Mouse (Mus musculus) gastrocnemius, adult 8-10 months (tissue): Measurements from ENCODE around the gene Ust. TPM values are rescaled to one million over a fixed set of nuclear protein-coding genes. Genes with fewer than 3 reads are reported as not detected.

ENCODE experiments used
- DNase-seq, 2 experiments: peaks; one replicate each; pipeline ENCODE4 v3.0.0; 2022; ENCODE audit warnings: low spot score in 2 of 2
- total RNA-seq, 4 experiments: library from RNA; stranded (reverse); gene quantifications; 2 replicates each; pipeline ENCODE4 v1.2.4; 2022

Ust gene
- total RNA-seq, 4 experiments from 2014 or later: 0.68 to 1.7 (median 1.2) TPM

DNA sequence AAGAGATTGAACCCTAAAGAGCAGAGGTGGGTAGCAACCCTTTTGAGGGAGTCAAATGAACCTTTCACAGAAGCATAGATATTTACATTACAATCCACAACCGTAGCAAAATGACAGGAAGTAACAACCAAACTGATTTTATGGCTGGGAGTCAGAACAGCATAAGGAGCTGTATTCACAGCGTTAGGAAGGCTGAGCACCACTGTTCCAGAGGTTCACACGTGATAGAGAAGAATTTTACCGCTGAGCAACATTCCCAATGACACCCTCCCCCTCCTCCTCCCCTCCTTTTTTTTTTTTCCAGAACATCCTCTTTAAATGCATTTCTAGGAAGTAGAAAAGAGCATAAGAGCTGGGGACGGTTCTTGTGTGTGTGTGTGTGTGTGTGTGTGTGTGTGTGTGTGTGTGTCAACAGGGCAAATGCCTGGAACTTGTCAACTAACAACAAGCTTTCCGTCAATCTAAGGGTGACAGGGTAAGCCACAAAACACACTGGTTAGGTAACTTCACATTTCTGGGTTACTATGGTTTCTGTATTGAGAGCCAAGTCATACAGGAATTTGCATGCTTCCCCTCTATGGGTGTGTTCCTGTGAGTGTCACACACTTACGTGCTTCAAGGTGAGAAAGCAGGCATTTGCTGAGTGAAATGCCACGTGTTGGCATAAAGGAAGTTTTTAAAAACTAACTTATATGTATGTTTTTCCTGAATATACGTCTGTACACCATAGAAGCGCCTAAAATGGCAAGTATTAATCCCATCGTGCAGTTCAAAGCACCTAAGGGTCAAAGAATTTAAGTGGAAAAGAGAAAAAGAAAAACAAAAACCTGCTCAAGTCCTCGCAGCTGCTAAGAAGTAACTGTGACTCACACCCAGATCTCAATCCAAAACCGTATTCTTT, 13.0 kb downstream of the Ust start:
- no peak for DNase-seq

DNA sequence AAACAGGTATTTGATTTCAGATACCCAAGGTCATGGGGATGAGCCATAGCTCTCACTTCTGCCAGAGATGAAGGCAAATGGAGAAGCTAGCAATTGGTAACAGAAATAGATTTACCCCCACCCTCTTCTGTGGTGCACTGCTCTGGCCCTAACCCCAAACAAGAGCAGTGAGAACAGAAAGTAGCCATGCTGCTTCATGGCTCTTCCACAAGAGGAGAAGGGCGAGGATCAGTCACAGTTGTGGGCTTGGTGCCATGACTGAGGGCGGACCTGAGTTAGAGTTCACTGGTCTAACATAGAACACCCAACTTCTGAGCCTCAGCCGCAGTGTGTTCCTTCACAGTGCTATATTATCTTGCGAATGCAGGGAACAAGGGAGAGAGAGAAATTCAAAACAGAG, 13.8 kb downstream of the Ust start:
- DNase-seq: peak; percentile 16 to 26

DNA sequence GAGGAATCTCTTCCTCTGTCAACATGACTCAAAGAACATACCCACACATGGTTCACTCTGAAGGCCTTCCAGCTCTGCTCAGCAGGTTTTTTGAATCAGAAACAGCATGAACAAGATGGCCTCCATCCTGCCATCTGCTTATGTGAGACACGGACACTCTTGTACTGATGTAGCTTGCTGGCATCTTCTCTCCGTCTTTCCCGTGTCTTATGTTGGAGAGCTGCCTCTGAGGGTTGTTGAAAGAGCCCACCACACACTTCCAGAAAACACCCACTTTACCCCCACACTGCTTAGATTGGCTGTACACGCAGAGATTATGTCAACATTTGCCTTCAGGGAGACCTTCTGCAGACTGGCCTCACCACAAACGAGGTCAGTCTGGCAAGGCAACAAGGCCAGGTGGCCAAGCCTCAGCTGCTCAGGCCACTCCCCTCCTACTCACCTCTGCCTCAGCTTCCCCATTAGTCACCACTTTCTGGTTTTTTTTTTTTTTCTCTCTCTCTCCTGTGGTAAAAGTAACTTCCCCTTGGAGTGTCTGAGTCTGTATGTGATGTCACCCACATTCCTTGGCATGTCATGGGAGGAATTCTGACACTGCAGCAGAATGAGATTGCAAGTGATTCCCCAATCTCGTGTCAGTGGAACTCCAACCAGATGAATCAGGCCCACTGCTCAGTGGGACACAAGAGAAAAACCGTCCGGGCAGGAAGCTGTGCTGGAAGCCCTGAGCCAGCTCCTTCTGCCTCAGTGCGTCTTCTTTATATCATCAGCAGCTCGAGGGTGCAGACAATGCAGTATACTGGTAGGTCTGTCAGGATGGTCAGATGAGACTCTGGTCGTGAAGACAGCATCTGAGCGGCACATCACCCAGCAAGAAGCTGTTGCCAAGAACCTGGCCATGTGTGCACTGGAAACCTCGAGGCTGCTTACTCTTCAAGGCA, 19.4 kb downstream of the Ust start:
- no peak for DNase-seq

DNA sequence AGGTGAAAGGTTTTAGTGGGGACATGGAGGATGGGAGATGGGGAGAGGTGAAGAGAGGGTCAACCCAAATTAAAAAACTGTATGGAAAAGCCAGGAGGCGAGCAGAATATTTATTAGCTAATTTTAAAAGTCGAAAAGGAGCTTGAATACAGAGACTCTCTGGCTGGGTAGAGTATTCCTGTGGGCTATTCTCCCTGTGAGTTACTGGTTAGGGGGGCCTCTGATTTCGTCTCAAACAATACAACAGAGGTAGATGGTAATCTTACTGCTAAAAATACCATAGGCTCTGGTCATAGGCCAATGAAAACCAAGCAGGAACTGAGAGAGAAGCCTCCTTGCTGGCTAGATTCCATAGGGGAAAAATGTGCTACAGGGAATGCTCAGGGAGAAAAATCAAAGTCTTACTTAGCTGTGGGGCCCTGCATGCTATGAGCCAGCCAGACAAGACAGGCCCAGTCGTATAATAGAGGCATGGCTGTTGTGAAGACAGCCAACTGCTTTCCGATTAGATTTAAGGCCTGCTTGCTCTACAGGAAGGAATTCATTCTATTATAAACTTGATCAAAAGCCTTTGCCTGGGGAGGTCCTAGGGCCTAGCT, 23.0 kb downstream of the Ust start:
- DNase-seq: no peak

DNA sequence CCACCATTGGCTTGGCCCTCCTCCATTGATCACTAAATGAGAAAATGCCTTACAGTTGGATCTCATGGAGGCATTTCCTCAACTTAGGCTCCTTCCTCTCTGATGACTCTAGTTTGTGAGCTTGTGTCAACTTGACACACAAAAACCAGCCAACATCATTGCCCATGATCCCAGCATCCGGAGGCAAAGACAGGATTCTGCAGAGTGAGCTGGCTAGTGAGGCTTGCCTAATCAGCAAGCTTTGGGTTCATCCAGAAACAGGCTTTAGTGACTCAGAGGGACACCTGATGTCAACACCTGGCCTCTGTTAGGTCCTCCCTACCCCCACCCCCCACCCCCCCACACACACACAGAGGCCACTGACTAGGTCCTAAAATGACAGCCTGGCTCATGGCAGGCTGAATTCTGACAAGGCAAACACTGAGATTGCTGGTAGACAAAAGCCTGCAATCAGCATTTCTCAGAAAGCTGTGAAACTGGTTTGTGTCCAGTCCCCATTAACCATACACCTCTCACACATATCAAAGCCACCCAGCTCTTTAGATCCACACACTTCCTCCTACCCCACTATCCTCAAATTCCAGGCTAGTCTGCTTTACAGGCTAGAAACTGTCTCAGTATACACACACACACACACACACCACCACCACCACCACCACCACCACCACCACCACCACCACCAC, 26.6 kb downstream of the Ust start:
- no peak for DNase-seq

DNA sequence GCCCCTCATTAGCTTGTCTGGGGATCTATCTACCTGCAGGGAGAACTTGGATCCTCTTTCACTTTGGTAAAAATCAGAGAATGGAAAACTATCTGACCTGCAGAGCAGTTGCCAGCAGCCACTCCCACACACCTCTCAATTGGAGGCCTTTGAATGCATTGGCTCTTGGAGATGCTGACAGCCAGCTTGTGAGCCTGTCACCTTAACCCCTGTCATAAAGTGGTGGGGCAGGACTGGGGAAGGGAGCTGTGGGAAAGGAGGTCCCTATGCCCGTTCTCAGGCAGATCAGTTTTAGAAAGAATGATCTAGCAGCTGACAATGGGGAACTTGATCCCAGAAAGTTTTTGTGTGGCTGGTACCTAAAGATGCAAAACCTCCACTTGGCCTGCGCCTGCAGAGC, 31.2 kb downstream of the Ust start:
- DNase-seq: no peak

DNA sequence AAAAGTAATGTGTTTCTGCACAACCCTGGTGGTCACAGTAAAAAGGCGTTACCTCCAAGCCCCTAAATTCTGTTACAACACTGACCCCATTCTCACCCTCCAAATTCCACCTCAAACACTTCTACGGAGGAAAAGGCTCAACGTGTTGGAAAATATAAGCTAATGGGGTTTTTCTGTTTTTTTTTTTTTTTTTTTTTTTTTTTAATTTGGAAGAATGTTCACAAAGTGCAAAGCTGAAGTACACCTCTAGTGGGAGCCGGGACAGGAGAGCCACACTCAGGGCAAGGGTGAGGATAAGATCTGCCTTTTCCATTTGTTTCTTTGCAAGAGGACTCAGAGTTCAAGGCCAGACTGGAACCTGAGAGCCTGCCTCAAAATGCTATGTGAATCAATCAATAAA, 34.1 kb downstream of the Ust start:
- DNase-seq: no peak

DNA sequence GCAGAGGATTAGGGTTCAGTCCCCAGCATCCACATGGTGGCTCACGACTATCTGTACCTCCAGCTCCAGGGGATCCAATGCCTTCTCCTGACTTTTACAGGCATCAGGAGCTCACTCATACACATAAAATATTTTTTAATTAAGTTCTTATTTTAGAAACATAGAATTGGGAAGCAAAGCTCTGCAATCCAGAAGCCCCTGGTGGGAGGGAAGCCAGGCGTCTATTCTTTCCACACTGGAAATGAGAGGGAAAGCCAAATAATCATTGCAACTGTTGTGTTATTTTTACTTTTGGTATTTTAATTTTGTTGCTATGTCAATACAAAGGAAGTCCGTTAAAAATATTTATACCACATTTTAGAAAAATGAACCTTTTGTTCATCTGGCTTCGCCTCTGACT, 35.8 kb downstream of the Ust start:
- DNase-seq: no peak

DNA sequence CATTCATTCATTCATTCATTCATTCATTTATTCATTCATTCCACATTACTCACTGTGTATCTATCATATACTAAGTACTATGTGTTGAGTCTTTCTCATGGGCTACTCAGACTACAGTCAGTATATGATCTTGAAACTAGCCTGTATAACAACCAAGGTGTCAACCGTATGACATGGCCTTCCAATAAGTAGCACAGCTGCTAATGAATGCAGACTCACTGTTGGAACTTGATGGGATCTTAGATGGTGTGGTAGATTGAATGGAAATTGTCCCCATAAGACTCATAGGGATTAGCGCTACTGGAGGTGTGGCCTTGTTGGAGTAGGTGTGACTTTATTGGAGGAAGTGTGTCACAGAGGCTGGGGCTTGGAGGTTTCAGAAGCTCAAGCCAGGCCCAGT, 38.8 kb downstream of the Ust start:
- DNase-seq: no peak

DNA sequence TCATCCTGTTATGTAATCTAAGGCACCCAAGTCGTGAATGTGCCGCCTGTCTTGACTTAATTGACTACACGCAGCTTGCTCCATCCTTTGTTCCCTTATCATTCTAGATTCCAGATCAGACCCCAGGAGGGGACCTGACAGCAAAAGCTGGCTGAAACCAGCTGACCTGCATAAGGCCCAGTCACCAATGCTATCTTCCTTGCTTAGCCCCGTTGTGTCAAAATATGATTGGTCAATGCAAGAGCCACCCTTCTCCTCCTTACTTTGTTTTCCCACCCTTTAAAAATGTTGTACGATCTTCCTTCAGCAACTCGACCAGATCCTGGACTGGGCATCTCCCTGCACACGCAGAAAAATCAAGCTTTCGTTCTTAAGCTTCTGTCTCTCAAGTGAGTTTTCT, 40.7 kb downstream of the Ust start:
- DNase-seq: no peak

DNA sequence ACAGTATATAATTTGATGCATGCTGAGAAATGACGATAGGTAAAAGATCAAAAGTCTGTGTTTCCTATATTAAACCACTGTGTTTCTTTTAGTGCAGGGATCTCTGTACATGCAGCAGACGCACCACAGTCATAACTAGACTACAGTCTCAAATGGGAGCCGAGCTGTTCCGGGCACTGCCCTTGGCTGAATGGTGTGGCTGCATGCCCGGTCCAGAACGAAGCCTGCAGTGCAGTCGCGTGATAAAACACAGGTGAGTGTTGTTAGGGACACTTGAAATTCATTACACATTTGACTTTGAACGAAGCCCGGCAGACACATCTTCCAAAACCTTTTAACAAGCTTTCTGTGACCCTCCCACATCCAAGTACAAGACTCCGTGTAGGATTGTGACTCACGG, 46.6 kb downstream of the Ust start:
- DNase-seq: no peak

DNA sequence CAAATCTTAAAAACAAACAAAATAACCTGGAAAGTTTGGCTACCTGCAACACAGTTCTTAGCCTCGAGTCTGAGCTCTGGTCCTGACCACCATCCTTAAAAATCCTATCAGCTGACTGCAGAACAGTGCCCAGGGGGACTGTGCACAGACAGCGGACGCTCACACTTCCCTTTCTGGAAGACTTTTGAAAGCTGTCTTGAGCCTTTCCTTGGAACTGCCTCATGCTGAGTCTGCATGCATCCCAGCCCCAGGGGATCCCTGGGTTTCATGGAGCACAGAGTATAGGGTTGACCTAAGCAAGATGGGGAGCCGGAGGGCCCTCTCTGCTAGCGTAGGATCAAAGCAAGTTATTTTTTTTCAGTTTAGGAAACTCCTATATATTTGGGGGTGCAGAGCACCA, 47.6 kb downstream of the Ust start:
- no peak for DNase-seq

DNA sequence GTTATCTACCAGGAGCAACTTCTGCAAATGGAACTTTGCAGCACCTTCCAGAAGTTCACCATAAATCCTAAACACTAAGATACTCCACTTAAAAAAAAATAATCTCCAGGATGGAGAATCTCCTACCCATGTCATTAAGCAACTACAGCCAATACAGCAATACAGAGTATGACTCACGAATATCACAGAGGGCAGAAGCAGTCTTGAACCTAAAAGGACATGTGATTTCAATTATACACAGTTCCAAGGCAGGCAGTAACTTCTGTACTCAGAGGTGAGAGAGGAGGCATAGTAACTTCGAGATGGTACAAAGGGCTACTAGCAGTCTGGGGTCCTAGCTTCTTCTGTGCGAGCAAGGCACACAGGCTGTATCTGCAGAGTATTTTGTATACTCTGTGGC, 49.1 kb downstream of the Ust start:
- DNase-seq: no peak

DNA sequence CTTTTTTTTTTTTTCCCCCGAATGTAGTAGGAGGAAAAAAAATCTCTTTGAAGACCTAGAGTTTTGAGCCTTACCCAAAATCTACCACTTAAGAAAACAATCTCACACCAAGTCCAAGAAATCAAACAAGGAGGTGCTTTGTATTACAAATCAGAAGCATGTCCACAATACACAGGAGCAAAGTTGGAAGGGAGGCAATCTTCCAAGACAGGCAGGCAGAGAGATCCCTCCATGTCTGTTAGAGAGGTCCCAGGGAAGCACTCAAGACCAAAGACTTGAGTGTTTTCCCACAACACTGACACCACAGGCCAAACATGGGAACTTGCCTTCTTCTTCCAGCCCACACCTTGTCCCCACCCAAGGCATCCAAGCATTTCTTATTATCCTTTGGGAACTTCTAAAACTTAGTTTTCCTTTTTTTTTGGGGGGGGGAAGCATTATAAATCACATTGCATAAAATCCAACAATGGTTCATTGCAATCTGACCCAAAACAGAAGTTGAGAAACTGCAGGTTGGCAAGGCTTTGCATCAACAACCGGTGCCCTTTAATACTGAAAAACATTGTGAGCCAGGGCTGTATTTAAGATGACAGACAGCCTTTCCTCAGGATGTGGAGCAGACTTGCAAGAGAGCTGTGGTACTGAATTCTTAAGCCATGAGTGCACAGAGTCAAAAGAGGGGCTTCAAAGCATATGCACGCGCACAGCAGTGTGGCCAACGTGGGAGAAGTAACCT, 49.8 kb downstream of the Ust start:
- DNase-seq: no peak

DNA sequence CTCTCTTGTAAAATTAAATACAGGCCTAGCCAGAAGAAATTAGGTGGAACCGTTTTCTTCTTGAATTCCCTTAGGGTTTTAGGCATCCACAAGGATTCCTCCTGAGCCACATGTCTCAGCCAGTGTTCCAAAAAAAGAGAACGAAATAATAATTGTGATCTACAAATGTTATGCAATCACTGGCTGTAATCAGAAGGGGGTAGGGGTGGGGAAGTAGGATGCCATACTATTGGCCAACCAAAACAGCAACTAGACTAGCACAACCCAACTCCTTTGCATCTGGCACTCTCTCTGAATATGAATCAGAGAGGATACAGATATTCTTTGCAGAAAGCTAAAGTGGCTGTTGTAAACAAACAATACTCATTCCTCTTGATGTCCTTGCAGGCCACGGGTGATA, 52.7 kb downstream of the Ust start:
- DNase-seq: no peak

DNA sequence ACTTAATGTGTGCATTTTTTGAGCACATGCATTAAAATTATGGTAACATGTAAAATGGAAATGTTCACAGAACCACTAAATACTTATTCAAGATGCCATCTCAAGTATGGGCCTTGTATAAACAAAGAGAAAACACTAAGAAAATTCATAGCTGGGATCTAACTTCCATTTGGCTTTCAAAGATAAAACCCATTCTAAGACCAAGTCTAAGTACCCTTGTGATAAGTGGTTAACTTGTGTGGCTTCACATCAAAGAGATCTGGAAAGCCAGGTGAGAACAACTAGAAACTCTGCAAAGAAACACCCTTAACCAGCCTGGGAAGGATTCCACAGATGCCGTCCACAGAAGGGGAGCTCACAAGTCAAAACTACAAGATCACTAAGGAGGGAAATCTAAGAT, 53.4 kb downstream of the Ust start:
- DNase-seq: no peak

DNA sequence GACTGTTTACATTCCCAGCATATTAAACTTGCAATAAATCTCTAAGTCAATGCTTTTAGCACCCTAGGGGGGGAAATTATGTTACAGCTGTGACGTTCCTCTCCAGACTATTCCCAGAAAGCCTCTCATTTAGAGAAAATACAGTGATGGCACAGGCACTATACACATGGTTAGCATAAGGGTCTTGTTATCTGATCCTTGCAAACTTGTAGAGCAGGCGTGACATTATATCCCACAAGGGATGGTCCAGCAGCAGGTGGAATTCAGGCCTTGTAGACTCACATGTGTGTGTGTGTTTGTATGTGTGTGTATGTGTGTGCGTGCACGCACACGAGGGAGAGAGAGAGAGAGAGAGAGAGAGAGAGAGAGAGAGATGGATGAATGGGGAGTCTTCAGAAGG, 57.3 kb downstream of the Ust start:
- DNase-seq: no peak

DNA sequence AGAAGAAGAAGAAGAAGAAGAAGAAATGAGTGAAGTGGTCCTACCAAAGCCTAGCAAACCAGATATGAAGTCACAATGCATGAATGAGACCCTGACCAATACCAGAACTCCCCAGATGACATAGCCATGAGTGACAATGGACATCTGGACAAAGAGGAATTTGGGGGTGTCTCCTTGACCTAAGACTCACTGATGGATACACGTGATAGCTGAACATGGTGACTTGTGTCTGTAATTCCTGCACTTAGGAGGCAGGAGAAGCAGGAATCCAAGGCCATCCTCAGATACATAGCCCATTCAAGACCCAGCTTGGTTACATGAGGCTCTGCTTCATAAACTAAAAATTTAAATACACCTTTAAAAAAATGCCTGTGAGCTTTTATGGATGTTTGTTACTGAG, 63.9 kb downstream of the Ust start:
- no peak for DNase-seq

DNA sequence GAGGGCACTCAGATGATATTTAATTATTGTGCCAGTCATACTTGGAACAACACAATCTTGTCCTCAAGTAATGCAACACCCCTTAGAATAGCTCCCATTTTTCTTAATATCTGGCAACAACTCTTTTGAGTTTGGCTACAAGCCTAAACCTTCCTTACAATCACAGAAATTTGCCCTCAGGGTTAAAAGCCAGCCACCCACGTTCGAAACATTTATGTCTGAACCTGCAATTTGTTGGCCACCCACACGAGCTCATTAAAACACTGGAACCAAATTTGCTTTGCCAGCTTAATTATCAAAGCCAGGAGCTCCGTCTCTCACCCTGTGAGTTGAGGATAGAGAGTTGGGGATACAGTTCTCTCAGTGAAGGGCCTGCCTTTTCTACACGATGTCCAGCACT, 70.9 kb downstream of the Ust start:
- DNase-seq: no peak

DNA sequence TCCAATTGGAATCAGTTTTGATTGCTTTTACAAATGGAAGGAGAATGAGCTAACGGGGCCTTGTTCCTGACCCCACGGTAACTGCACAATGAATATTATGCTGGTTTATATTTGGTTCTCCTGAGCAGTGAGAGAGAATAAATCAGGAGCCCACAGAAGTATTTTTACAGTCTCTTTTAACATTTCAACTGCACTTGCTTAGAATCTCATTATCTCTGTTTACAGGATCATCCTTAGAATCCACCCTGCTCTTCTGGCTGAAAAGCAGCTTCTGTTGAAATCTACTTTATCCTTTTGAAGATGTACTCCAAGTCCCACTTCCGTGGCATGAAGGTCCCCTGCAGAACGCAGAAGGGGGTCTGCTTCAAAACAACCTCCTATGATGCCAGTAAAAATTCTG, 71.7 kb downstream of the Ust start:
- DNase-seq: no peak

DNA sequence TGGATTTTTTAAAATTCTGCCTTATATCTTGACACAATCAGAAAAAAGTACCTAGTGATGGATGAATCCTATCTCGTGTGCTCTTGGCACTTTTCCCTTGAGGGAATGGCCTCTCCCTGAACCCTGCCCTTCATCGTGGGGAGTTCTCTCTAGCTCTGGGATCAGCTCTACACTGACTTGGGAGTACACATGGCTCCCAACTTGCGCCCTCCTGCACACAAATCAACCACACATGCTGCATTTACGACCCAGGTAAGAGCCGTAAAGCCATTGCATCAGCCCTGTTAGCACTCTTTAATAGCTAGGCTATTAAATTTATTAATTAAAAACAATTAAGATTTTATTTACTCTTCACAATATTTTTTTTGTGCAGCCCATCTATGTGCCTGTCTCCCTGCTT, 74.6 kb downstream of the Ust start:
- no peak for DNase-seq
